Mouse (Mus musculus) thymus, postnatal 25 days (tissue): Measurements from ENCODE around the gene Nfia.

ENCODE experiments used
- DNase-seq: peaks from one replicate; pipeline ENCODE4 v3.0.0; 2022

The Nfia gene

GRCm38 (mm10) chr4:97874916-97875315, 102.4 kb downstream of the Nfia start:
- DNase-seq = no peak

- DNase-seq = no peak
Measured at GRCm38 (mm10) chr4:97875901-97876300, 103.4 kb downstream of the Nfia start.

GRCm38 (mm10) chr4:97879696-97880095, 107.2 kb downstream of the Nfia start:
- DNase-seq = no peak

GRCm38 (mm10) chr4:97880120-97881055, 107.9 kb downstream of the Nfia start:
- no peak for DNase-seq

- DNase-seq = no peak
Measured at GRCm38 (mm10) chr4:97885574-97885973, 113.0 kb downstream of the Nfia start.

GRCm38 (mm10) chr4:97886220-97886619, 113.7 kb downstream of the Nfia start:
- DNase-seq = no peak

GRCm38 (mm10) chr4:97887228-97887627, 114.7 kb downstream of the Nfia start:
- no peak for DNase-seq

GRCm38 (mm10) chr4:97891063-97891462, 118.5 kb downstream of the Nfia start:
- DNase-seq = no peak

GRCm38 (mm10) chr4:97891611-97892010, 119.1 kb downstream of the Nfia start:
- DNase-seq = no peak

GRCm38 (mm10) chr4:97893915-97894884, 121.7 kb downstream of the Nfia start:
- DNase-seq = no peak

- no peak for DNase-seq
Measured at GRCm38 (mm10) chr4:97895940-97896339, 123.4 kb downstream of the Nfia start.

- no peak for DNase-seq
Measured at GRCm38 (mm10) chr4:97900256-97900944, 127.9 kb downstream of the Nfia start.

GRCm38 (mm10) chr4:97905826-97906225, 133.3 kb downstream of the Nfia start:
- no peak for DNase-seq

- DNase-seq = no peak
Measured at GRCm38 (mm10) chr4:97908576-97909147, 136.1 kb downstream of the Nfia start.

- DNase-seq = no peak
Measured at GRCm38 (mm10) chr4:97910115-97910776, 137.7 kb downstream of the Nfia start.

- peak; percentile 10 for DNase-seq
Measured at GRCm38 (mm10) chr4:97910777-97911580, 138.4 kb downstream of the Nfia start.

- no peak for DNase-seq
Measured at GRCm38 (mm10) chr4:97911755-97912154, 139.2 kb downstream of the Nfia start.

GRCm38 (mm10) chr4:97912155-97912554, 139.6 kb downstream of the Nfia start:
- DNase-seq = no peak

GRCm38 (mm10) chr4:97912560-97912959, 140.0 kb downstream of the Nfia start:
- no peak for DNase-seq

- DNase-seq = no peak
Measured at GRCm38 (mm10) chr4:97914348-97914747, 141.8 kb downstream of the Nfia start.

GRCm38 (mm10) chr4:97914761-97915160, 142.2 kb downstream of the Nfia start:
- no peak for DNase-seq
